Mouse (Mus musculus): Measurements from ENCODE around the gene Ddx43. TPM values are rescaled to one million over a fixed set of nuclear protein-coding genes. Genes with fewer than 3 reads are reported as not detected.

The Ddx43 gene
- polyA plus RNA-seq (2014; fragmentation: Illumina TruSeq; extraction: RNeasy Lipid Tissue Mini Kit (QIAGEN cat#74804); ENCODE audit: low read depth, low replicate concordance): 44.6 TPM

DNA sequence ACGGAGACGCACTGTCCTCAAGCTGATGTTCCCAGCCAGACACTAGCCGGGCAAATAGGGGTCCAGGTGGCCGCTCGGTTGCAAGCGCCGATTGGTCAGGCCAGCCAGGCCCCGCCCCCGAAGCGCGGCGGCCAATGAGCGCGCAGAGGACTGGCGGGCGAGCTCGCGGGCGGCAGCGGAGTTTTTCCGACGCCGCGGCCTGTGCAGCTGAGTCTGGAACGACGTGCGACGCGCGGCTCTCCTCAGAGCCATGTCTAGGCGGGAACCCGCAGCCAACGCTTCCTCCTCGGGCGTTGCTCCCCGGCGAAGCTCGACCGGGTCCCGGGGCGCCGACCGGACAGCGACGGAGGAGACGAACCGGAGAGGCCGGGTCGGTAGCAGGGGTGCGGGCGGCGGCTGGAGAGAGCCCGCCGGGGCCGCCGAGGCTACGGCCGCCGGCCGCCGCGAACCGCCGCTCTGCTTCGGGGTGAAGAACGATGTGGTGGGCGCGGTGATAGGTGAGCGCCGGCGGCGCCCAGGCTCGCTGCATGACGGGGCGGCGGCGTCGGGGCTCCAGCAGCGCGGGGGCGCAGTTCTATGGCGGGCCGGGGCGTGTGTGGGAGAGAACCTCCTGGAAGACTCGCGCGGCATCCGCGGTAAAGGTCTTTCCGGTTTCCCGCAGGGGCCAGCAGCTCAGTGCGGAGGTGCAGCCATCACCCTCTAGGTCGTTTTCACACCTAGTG lies at the start of gene Ddx43:
Gene Ddx43 (plus strand): TSS at position 148 of the 722 bp plus-strand sequence.

DNA sequence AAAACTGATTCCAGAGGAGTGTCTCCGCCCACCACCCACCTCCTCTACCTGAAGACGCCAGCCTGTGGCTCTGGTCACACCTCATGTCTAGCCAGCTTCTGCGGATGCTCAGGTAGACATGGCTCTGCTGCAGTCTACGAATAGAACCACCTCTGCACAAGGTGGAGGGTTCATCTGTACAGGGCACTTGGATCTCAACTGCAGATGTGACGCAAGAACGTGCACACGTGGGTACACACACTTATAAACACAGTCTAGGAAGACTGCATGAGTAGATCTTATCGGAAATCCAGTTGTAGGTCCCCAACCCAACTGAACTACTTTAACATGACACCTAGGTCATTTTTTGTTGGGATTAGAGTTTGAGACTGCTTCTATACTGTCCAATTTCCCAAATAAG lies 40.0 kb upstream of the Ddx43 start, which contains the start of gene Gsta2:
Gene Gsta2 (minus strand): TSS at position 178 of the 400 bp plus-strand sequence.

DNA sequence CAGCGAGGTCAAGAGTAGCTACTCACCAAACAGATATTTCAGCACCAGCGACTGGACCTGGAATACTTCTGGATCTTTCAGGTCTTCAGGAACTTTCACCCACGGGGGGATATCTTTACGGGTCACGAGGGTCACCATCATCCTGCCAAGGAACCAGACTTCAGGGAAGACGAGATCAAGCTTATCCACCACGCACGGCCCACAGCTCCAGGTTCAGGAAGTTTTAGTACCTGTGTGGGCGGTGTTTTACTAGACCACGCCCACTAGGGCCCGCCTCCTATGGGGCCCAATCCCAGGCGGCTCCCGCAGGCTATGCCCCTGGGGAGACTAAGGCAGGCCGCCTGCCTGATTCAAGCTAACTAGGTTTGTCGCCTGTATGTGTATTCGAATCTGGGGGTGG lies 27.6 kb upstream of the Ddx43 start, which contains the start of gene Dppa5a:
Gene Dppa5a (minus strand): TSS at position 219 of the 400 bp plus-strand sequence.

DNA sequence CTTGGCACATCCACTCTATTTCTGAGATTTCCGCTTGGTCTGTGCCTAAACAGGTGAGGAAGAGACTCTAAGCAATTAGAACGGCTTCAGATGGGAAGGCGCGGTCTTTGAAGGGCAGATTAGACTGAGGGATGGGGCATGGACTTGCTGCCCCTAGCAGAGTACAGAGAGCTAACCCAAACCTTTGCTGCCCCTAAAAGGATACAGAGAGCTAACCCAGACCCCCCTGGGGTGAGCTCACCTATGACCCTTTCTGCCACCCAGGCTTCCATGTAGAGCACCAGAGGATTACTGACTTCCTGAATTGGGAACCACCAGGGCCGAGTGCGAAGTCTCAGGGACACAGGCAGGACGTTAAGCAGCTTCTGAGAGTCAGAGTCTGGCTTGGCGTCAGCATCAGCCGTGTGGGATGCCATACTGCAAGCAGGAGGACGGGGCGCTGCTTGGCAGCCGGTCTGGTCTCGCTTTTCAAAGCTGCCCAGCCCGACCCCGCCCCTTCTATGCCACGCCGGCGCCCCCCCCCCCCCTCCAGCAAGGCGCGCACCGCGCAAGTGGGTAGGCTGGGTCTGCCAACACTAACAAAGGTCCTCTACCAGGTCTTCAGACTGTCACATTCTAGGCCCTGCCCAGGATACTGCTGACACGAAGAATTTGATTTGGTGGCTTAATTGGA lies 17.3 kb upstream of the Ddx43 start, which contains the start of gene Ooep:
Gene Ooep (minus strand): TSS at position 613 of the 673 bp plus-strand sequence.

DNA sequence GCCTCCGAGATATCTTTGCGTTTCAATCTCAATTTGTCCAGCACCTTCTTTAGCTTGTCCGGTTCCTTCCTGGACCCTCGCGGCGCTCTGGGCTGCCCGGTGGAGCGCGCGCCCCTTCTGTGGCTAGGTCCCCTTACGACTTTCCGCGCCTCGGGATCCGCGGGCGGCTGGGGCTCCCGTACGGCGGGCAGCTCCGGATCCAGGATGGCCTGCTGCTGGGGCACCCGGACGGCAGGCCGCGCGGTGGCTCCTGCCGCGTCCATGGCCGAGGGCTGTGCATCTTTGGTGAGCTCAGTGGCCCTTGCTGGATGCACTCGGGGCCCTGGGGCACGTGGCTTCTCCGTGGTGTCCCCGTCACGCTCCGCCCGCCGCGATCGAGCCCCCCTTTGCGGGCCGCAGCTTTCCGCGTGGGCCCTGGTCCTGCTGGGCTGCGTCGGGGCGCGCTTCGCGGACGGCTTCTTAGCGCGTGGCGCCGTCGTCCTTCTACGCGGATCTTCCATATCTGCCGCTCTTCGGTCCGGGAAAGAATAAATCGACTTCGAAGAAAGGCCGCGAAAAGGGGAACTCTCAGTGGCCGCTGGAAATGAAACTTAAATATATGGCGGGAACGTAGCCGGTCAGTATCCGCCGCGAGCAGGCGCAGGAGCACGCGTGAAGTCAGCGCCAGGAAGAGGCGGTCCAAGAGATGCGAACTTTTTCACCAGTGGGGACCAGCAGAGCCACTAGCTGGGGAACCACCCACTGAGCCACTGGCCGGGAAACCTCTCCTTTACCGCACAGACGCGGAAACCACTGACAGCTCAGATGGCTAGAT lies 47.2 kb downstream of the Ddx43 start, which contains the start of gene Cgas:
Gene Cgas (minus strand): TSS at position 659 of the 814 bp plus-strand sequence.

DNA sequence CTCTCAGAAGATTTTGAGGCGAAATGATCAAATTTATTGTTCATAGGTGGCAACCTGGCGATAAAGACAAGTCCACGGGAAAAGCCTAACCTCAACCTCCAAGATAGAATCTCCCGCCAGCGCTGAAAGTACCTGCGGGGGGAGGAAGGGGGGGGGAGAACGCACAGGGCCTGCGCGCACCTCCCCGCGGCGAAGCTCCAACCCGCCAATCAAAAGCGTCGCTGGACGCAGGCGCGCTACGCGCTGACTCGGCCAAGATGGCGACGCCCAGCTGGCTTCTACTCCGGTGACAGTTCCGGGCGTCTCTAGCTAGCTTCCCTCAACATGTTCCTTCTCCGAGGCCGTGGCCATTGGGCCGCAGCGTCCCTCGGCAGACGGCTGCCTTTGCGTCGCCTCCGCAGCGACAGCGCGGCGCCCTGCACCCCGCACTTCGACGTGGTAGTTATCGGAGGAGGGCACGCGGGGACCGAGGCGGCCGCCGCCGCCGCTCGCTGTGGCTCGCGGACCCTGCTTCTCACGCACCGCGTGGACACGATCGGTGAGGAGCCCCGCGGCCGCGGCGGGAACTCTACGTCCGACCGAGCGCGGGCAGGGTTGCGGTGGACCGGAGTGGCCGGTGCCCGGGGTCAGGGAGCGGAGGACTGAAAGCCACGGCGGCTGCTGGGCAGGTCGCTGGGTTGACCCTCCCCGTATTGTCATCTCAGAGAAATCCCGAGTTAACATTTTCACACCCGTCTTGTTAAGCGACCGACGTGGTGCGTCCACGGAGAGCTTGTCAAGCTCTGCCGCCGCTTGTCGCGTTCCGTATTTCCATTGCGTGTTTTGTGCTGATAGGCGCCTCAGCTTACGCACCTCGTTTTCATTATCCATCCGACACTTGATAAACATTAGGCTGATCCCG lies 52.6 kb downstream of the Ddx43 start, which contains the start of the genes Mto1 and Gm17324:
Gene Mto1 (plus strand): TSS at position 236 of the 901 bp plus-strand sequence.
Gene Gm17324 (minus strand): TSS at position 814 of the 901 bp plus-strand sequence.

Other genes starting within 250 kb of the Ddx43 start
- 42.4 TPM for gene Gsta4, start 213.0 kb upstream of the Ddx43 start, polyA plus RNA-seq (2014; fragmentation: Illumina TruSeq; extraction: RNeasy Lipid Tissue Mini Kit (QIAGEN cat#74804); ENCODE audit: low read depth, low replicate concordance)
- gene Gsta1, start 165.1 kb upstream of the Ddx43 start, polyA plus RNA-seq (2014; fragmentation: Illumina TruSeq; extraction: RNeasy Lipid Tissue Mini Kit (QIAGEN cat#74804); ENCODE audit: low read depth, low replicate concordance): 1.8 TPM
- gene Gm3776, start 138.6 kb upstream of the Ddx43 start, polyA plus RNA-seq (2014; fragmentation: Illumina TruSeq; extraction: RNeasy Lipid Tissue Mini Kit (QIAGEN cat#74804); ENCODE audit: low read depth, low replicate concordance): not detected
- gene Gm10639, start 105.9 kb upstream of the Ddx43 start, polyA plus RNA-seq (2014; fragmentation: Illumina TruSeq; extraction: RNeasy Lipid Tissue Mini Kit (QIAGEN cat#74804); ENCODE audit: low read depth, low replicate concordance): not detected
- not detected for gene Omt2a, start 81.0 kb upstream of the Ddx43 start, polyA plus RNA-seq (2014; fragmentation: Illumina TruSeq; extraction: RNeasy Lipid Tissue Mini Kit (QIAGEN cat#74804); ENCODE audit: low read depth, low replicate concordance)
- gene Omt2b, start 68.2 kb upstream of the Ddx43 start, polyA plus RNA-seq (2014; fragmentation: Illumina TruSeq; extraction: RNeasy Lipid Tissue Mini Kit (QIAGEN cat#74804); ENCODE audit: low read depth, low replicate concordance): not detected
- 43.6 TPM for gene Gsta2, start 40.0 kb upstream of the Ddx43 start, polyA plus RNA-seq (2014; fragmentation: Illumina TruSeq; extraction: RNeasy Lipid Tissue Mini Kit (QIAGEN cat#74804); ENCODE audit: low read depth, low replicate concordance)
- gene Dppa5a, start 27.6 kb upstream of the Ddx43 start, polyA plus RNA-seq (2014; fragmentation: Illumina TruSeq; extraction: RNeasy Lipid Tissue Mini Kit (QIAGEN cat#74804); ENCODE audit: low read depth, low replicate concordance): 0.83 TPM
- not detected for gene Ooep, start 17.1 kb upstream of the Ddx43 start, polyA plus RNA-seq (2014; fragmentation: Illumina TruSeq; extraction: RNeasy Lipid Tissue Mini Kit (QIAGEN cat#74804); ENCODE audit: low read depth, low replicate concordance)
- gene Cgas, start 47.5 kb downstream of the Ddx43 start, polyA plus RNA-seq (2014; fragmentation: Illumina TruSeq; extraction: RNeasy Lipid Tissue Mini Kit (QIAGEN cat#74804); ENCODE audit: low read depth, low replicate concordance): 0.35 TPM
- 21.2 TPM for gene Mto1, start 52.4 kb downstream of the Ddx43 start, polyA plus RNA-seq (2014; fragmentation: Illumina TruSeq; extraction: RNeasy Lipid Tissue Mini Kit (QIAGEN cat#74804); ENCODE audit: low read depth, low replicate concordance)
- not detected for gene Gm17324, start 53.0 kb downstream of the Ddx43 start, polyA plus RNA-seq (2014; fragmentation: Illumina TruSeq; extraction: RNeasy Lipid Tissue Mini Kit (QIAGEN cat#74804); ENCODE audit: low read depth, low replicate concordance)
- gene Eef1a1, start 93.4 kb downstream of the Ddx43 start, polyA plus RNA-seq (2014; fragmentation: Illumina TruSeq; extraction: RNeasy Lipid Tissue Mini Kit (QIAGEN cat#74804); ENCODE audit: low read depth, low replicate concordance): 1,778 TPM
- 2.7 TPM for gene Slc17a5, start 192.3 kb downstream of the Ddx43 start, polyA plus RNA-seq (2014; fragmentation: Illumina TruSeq; extraction: RNeasy Lipid Tissue Mini Kit (QIAGEN cat#74804); ENCODE audit: low read depth, low replicate concordance)
- 37.7 TPM for gene Cd109, start 219.8 kb downstream of the Ddx43 start, polyA plus RNA-seq (2014; fragmentation: Illumina TruSeq; extraction: RNeasy Lipid Tissue Mini Kit (QIAGEN cat#74804); ENCODE audit: low read depth, low replicate concordance)

All from testis, adult 10 weeks (tissue).